Comparison of ENCODE assay signal across 22 mouse cellular contexts in genomic region chr15:11845204-11846062, GRCm38 (mm10).
DNase-seq lines count a peak whose midpoint lies in the region; ATAC-seq and TF ChIP-seq lines count a peak whose summit lies in the region.
"Had no signal": no experiment of that assay in that cellular context is flagged by ENCODE, and none has a peak within 500 bp of the region (broad histone marks: within the 10 kb centered on the region; RNA-seq: fewer than 3 reads in every experiment).

No protein-coding gene starts in this region.

- no peaks in the 10 kb centered on the region for H3K36me3 ChIP-seq in midbrain, embryonic 11.5 days (ENCODE audit: control insufficient read depth, insufficient read depth, low read length)
- no peaks in the 10 kb centered on the region for H3K36me3 ChIP-seq in midbrain, embryonic 10.5 days
- H3K36me3 ChIP-seq in hindbrain, postnatal 0 days (ENCODE audit: insufficient read depth, low read length): no peaks in the 10 kb centered on the region
- H3K36me3 ChIP-seq in midbrain, postnatal 0 days (ENCODE audit: insufficient read depth, low read length): no peaks in the 10 kb centered on the region
- H3K36me3 ChIP-seq: limb, embryonic 13.5 days had no signal

- ATAC-seq in midbrain, embryonic 11.5 days (ENCODE audit: low FRiP score): peak; percentile 79
- ATAC-seq in hindbrain, postnatal 0 days: no peak
- ATAC-seq in midbrain, postnatal 0 days (ENCODE audit: low FRiP score): no peak
- ATAC-seq: activated CD4-positive, CD25-positive, alpha-beta regulatory T cell, adult 4 months; forebrain, embryonic 13.5 days; intestine, embryonic 16.5 days; Patski had no signal

- no peak overlapping the region for H3K4me3 ChIP-seq in midbrain, embryonic 11.5 days (ENCODE audit: low read depth, low read length)
- no peak overlapping the region for H3K4me3 ChIP-seq in midbrain, embryonic 10.5 days
- no peak overlapping the region for H3K4me3 ChIP-seq in hindbrain, postnatal 0 days (ENCODE audit: low read length)
- H3K4me3 ChIP-seq in midbrain, postnatal 0 days (ENCODE audit: low read depth, low read length): no peak overlapping the region
- H3K4me3 ChIP-seq: forebrain, embryonic 13.5 days; heart, embryonic 10.5 days; layer of hippocampus, adult 2 months; limb, embryonic 13.5 days had no signal

- H3K4me1 ChIP-seq in midbrain, embryonic 11.5 days (ENCODE audit: control insufficient read depth, insufficient read depth, low read length): no peaks in the 10 kb centered on the region; the same call in 1 of the 2 replicates
- H3K4me1 ChIP-seq in midbrain, embryonic 10.5 days: peaks cover 3% of the 10 kb centered on the region; the same call in 1 of the 2 replicates
- no peaks in the 10 kb centered on the region for H3K4me1 ChIP-seq in hindbrain, postnatal 0 days (ENCODE audit: insufficient read depth, low read length)
- H3K4me1 ChIP-seq in midbrain, postnatal 0 days (ENCODE audit: insufficient read depth, low read length): no peaks in the 10 kb centered on the region
- H3K4me1 ChIP-seq: forebrain, embryonic 13.5 days; heart, embryonic 10.5 days; limb, embryonic 13.5 days had no signal

- no peak overlapping the region for H3K4me2 ChIP-seq in midbrain, embryonic 11.5 days
- no peak overlapping the region for H3K4me2 ChIP-seq in hindbrain, postnatal 0 days (ENCODE audit: low read depth, low read length)
- no peak overlapping the region for H3K4me2 ChIP-seq in midbrain, postnatal 0 days (ENCODE audit: low read depth, low read length, poor library complexity, severe bottlenecking)
- H3K4me2 ChIP-seq: forebrain, embryonic 13.5 days; limb, embryonic 13.5 days had no signal

- H3K9ac ChIP-seq in midbrain, embryonic 11.5 days (ENCODE audit: low read length): no peak overlapping the region
- no peak overlapping the region for H3K9ac ChIP-seq in hindbrain, postnatal 0 days (replicated peaks; ENCODE audit: low read length)
- no peak overlapping the region for H3K9ac ChIP-seq in midbrain, postnatal 0 days (replicated peaks; ENCODE audit: low read length, poor library complexity, severe bottlenecking)
- H3K9ac ChIP-seq: forebrain, embryonic 13.5 days; limb, embryonic 13.5 days; liver, embryonic 14.5 days had no signal

- H3K9me3 ChIP-seq in midbrain, embryonic 11.5 days (ENCODE audit: control insufficient read depth, low read length): no peaks in the 10 kb centered on the region
- no peaks in the 10 kb centered on the region for H3K9me3 ChIP-seq in midbrain, embryonic 10.5 days (replicated peaks)
- H3K9me3 ChIP-seq in hindbrain, postnatal 0 days (ENCODE audit: low read length): no peaks in the 10 kb centered on the region
- no peaks in the 10 kb centered on the region for H3K9me3 ChIP-seq in midbrain, postnatal 0 days (ENCODE audit: low read length)
- H3K9me3 ChIP-seq: forebrain, embryonic 13.5 days; heart, embryonic 10.5 days; limb, embryonic 13.5 days had no signal

- WGBS in midbrain, embryonic 11.5 days: 73% methylated on average over 16 of the region's 16 CpGs
- 76% methylated on average over 16 of the region's 16 CpGs for WGBS in midbrain, embryonic 10.5 days
- WGBS in hindbrain, postnatal 0 days: 64% methylated on average over 16 of the region's 16 CpGs
- 49% methylated on average over 16 of the region's 16 CpGs for WGBS in midbrain, postnatal 0 days

- intact Hi-C loops in heart, postnatal 25 days (cut with DNase I): no loop called here

- DNase-seq in midbrain, embryonic 11.5 days (ENCODE audit: low spot score, missing footprints): no peak
- DNase-seq in midbrain, embryonic 10.5 days (ENCODE audit: low spot score): no peak
- peak; percentile 8 for DNase-seq in hindbrain, postnatal 0 days (ENCODE audit: low spot score)
- DNase-seq in midbrain, postnatal 0 days (ENCODE audit: low spot score): peak; percentile 12
- DNase-seq in right cerebral cortex, postnatal 25 days: no peak
- DNase-seq in heart, postnatal 25 days (ENCODE audit: low spot score): no peak
- DNase-seq in kidney, adult 18-20 months: no peak
- DNase-seq: adrenal gland, postnatal 14 days; cerebellum, adult 18-20 months; cerebellum, postnatal 36 days; gastrocnemius, postnatal 36 days; heart, postnatal 36 days; spleen, adult 18-20 months had no signal

- TF ChIP-seq CTCF in hindbrain, postnatal 0 days (IDR thresholded peaks at IDR 0.05; ENCODE audit: low read depth): no peak
- TF ChIP-seq CTCF in midbrain, postnatal 0 days (IDR thresholded peaks at IDR 0.05): no peak

- no peaks in the 10 kb centered on the region for H3K27me3 ChIP-seq in midbrain, embryonic 11.5 days (ENCODE audit: control insufficient read depth, insufficient read depth, low read length)
- no peaks in the 10 kb centered on the region for H3K27me3 ChIP-seq in midbrain, embryonic 10.5 days (ENCODE audit: low read depth, poor library complexity, severe bottlenecking)
- H3K27me3 ChIP-seq in hindbrain, postnatal 0 days (ENCODE audit: insufficient read depth, low read length): no peaks in the 10 kb centered on the region
- no peaks in the 10 kb centered on the region for H3K27me3 ChIP-seq in midbrain, postnatal 0 days (ENCODE audit: insufficient read depth, low read length)
- H3K27me3 ChIP-seq: forebrain, embryonic 13.5 days; limb, embryonic 13.5 days; Patski had no signal

- no peak overlapping the region for H3K27ac ChIP-seq in midbrain, embryonic 11.5 days (ENCODE audit: low read depth, low read length)
- no peak overlapping the region for H3K27ac ChIP-seq in midbrain, embryonic 10.5 days (replicated peaks)
- H3K27ac ChIP-seq in hindbrain, postnatal 0 days: no peak overlapping the region
- no peak overlapping the region for H3K27ac ChIP-seq in midbrain, postnatal 0 days (ENCODE audit: low read depth, low read length)
- H3K27ac ChIP-seq: forebrain, embryonic 13.5 days; heart, embryonic 10.5 days; kidney, postnatal 0 days; layer of hippocampus, adult 2 months; limb, embryonic 13.5 days; liver, embryonic 14.5 days had no signal

Comparison
In these comparisons a context has a peak if more than half of its experiments do, and no peak if none do; other contexts are left out.
1. DNase-seq: peak in hindbrain, postnatal 0 days (single experiment) and midbrain, postnatal 0 days (single experiment); none in midbrain, embryonic 11.5 days (single experiment), midbrain, embryonic 10.5 days (single experiment), right cerebral cortex, postnatal 25 days (single experiment), heart, postnatal 25 days (single experiment) and kidney, adult 18-20 months (single experiment).